Mouse (Mus musculus) kidney, embryonic 14.5 days (tissue): ENCODE results near the gene Pck2. TPM values are rescaled to one million over a fixed set of nuclear protein-coding genes. Genes with fewer than 3 reads are reported as not detected.

ENCODE experiments used
- ATAC-seq: fragments of 200-750 bp; cut with Nextera tagmentation; 2 replicates; pipeline ENCODE4 v1.8.0; 2017; ENCODE audit warnings: moderate number of reproducible peaks, mild to moderate bottlenecking, moderate TSS enrichment, moderate library complexity; ENCODE audit not compliant: low FRiP score, low TSS enrichment
- H3K27ac ChIP-seq: fragments of 300-500 bp; sonication (generic); 2 replicates; pipeline ENCODE4 v1.5.1; 2014; ENCODE audit warnings: low read depth, mild to moderate bottlenecking, low read length, moderate library complexity, mixed read lengths
- H3K27me3 ChIP-seq: fragments of 300-500 bp; sonication (generic); 2 replicates; pipeline ENCODE4 v1.6.1; 2014; ENCODE audit warnings: mild to moderate bottlenecking, low read length; ENCODE audit not compliant: control insufficient read depth, insufficient read depth
- H3K36me3 ChIP-seq: fragments of 300-500 bp; sonication (generic); 2 replicates; pipeline ENCODE4 v1.6.1; 2014; ENCODE audit warnings: low read length, mixed read lengths; ENCODE audit not compliant: control insufficient read depth, insufficient read depth
- H3K4me1 ChIP-seq: fragments of 300-500 bp; sonication (generic); 2 replicates; pipeline ENCODE4 v1.6.1; 2014; ENCODE audit warnings: low read length, mixed read lengths; ENCODE audit not compliant: control insufficient read depth, insufficient read depth
- H3K4me2 ChIP-seq: fragments of 300-500 bp; sonication (generic); replicated peaks from 2 replicates; pipeline ENCODE4 v1.6.1; 2014; ENCODE audit warnings: low read depth, mild to moderate bottlenecking, low read length
- H3K4me3 ChIP-seq: fragments of 300-500 bp; sonication (generic); 2 replicates; pipeline ENCODE4 v1.5.1; 2014; ENCODE audit warnings: mild to moderate bottlenecking, low read length
- H3K9ac ChIP-seq: fragments of 300-500 bp; sonication (generic); 2 replicates; pipeline ENCODE4 v1.6.1; 2014; ENCODE audit warnings: low read depth, mild to moderate bottlenecking, low read length, moderate library complexity
- H3K9me3 ChIP-seq: fragments of 300-500 bp; sonication (generic); 2 replicates; pipeline ENCODE4 v1.6.1; 2016; ENCODE audit warnings: low read length; ENCODE audit not compliant: control insufficient read depth
- WGBS: fragments of 180-500 bp; shearing (Covaris S2); extraction: QIAGEN DNeasy Blood & Tissue Kit; methylation state at CpG from one replicate; pipeline ENCODE4 v1.1.7; 2014; 5-methylcytosine and 5-hydroxymethylcytosine counted together
- polyA plus RNA-seq: library from polyadenylated mRNA; unstranded; fragments of >200 nt; fragmentation: Nextera tagmentation; extraction: Ambion mirVana; gene quantifications from 2 replicates; pipeline ENCODE4 v1.2.1, GENCODE M21; 2014

The Pck2 gene
- 25.0 and 37.1 TPM in 2 replicates for polyA plus RNA-seq

- ATAC-seq = peak; percentile 96
- no peaks in the 10 kb centered on the region for H3K9me3 ChIP-seq
- H3K27ac ChIP-seq = peak within 1 kb of the TSS; percentile 86
- peak within 1 kb of the TSS; percentile 70 for H3K9ac ChIP-seq
- peak within 1 kb of the TSS; percentile 67 for H3K4me2 ChIP-seq
- H3K27me3 ChIP-seq = no peaks in the 10 kb centered on the region
- H3K36me3 ChIP-seq = peaks cover 27% of the 10 kb centered on the region
- under 1% methylated on average over 32 of the region's 32 CpGs for WGBS
- H3K4me3 ChIP-seq = peak within 1 kb of the TSS; percentile 68
- peaks cover 11% of the 10 kb centered on the region for H3K4me1 ChIP-seq
These were observed at the start of gene Pck2 for GRCm38 (mm10) chr14:55540067-55540786. Pck2 (plus strand) TSS chr14:55540266.

- no peaks in the 10 kb centered on the region for H3K9me3 ChIP-seq
- peak within 1 kb of the TSS; percentile 69; the same call in 1 of the 2 replicates for H3K27ac ChIP-seq
- H3K4me2 ChIP-seq = peak within 1 kb of the TSS; percentile 98
These were observed 49.5 kb upstream of the Pck2 start, which contains the start of gene Carmil3 for GRCm38 (mm10) chr14:55490361-55491201. Carmil3 (plus strand) TSS chr14:55490651.

GRCm38 (mm10) chr14:55491291-55491833 lies 48.7 kb upstream of the Pck2 start:
- Histone ChIP-seq H3K27me3 (no peaks in the 10 kb centered on the region), H3K4me1 (no peaks in the 10 kb centered on the region), H3K4me3 (peak overlapping the region; percentile 59), H3K9ac (peak overlapping the region; percentile 67), H3K36me3 (peaks cover 6% of the 10 kb centered on the region), H3K27ac (peak overlapping the region; percentile 69; the same call in 1 of the 2 replicates), H3K4me2 (peak overlapping the region; percentile 98), H3K9me3 (no peaks in the 10 kb centered on the region)
- ATAC-seq = peak; percentile 82
- WGBS = under 1% methylated on average over 30 of the region's 30 CpGs

More at GRCm38 (mm10) chr14:55490361-55491201, 49.5 kb upstream of the Pck2 start, which contains the start of gene Carmil3:
- under 1% methylated on average over 54 of the region's 68 CpGs for WGBS
- peak within 1 kb of the TSS; percentile 67 for H3K9ac ChIP-seq
- no peaks in the 10 kb centered on the region for H3K4me1 ChIP-seq
- peak within 1 kb of the TSS; percentile 59 for H3K4me3 ChIP-seq
- peak; percentile 83 for ATAC-seq
- peaks cover 12% of the 10 kb centered on the region for H3K36me3 ChIP-seq
- no peaks in the 10 kb centered on the region for H3K27me3 ChIP-seq

GRCm38 (mm10) chr14:55492103-55492502 lies 48.0 kb upstream of the Pck2 start:
- no peaks in the 10 kb centered on the region for H3K4me1 ChIP-seq
- H3K36me3 ChIP-seq = peaks cover 6% of the 10 kb centered on the region
- no peak overlapping the region for H3K4me3 ChIP-seq
- 36% methylated on average over 3 of the region's 3 CpGs for WGBS
- ATAC-seq = no peak
- no peaks in the 10 kb centered on the region for H3K9me3 ChIP-seq
- no peak overlapping the region for H3K4me2 ChIP-seq
- H3K27ac ChIP-seq = no peak overlapping the region
- no peak overlapping the region for H3K9ac ChIP-seq
- no peaks in the 10 kb centered on the region for H3K27me3 ChIP-seq

- H3K4me2 ChIP-seq = no peak overlapping the region
- no peak overlapping the region for H3K9ac ChIP-seq
- WGBS = 77% methylated on average over 19 of the region's 20 CpGs
- H3K4me3 ChIP-seq = no peak overlapping the region
- no peaks in the 10 kb centered on the region for H3K36me3 ChIP-seq
- H3K4me1 ChIP-seq = 0 out of 2 replicates have a peak, but pooled peaks cover 3% of the 10 kb centered on the region
- no peak for ATAC-seq
- no peak overlapping the region for H3K27ac ChIP-seq
- H3K9me3 ChIP-seq = no peaks in the 10 kb centered on the region
- no peaks in the 10 kb centered on the region for H3K27me3 ChIP-seq
These were observed 44.4 kb upstream of the Pck2 start for GRCm38 (mm10) chr14:55495509-55496240.

GRCm38 (mm10) chr14:55496761-55497448 lies 43.2 kb upstream of the Pck2 start:
- Histone ChIP-seq H3K9me3 (no peaks in the 10 kb centered on the region), H3K4me3 (no peak overlapping the region), H3K27ac (no peak overlapping the region), H3K27me3 (no peaks in the 10 kb centered on the region), H3K9ac (no peak overlapping the region), H3K36me3 (no peaks in the 10 kb centered on the region), H3K4me2 (no peak overlapping the region), H3K4me1 (0 out of 2 replicates have a peak, but pooled peaks cover 3% of the 10 kb centered on the region)
- ATAC-seq = peak; percentile 21
- 79% methylated on average over 16 of the region's 16 CpGs for WGBS

- H3K9me3 ChIP-seq = no peaks in the 10 kb centered on the region
- 0 out of 2 replicates have a peak, but pooled peaks cover 3% of the 10 kb centered on the region for H3K4me1 ChIP-seq
- peak; percentile 66 for ATAC-seq
- H3K27ac ChIP-seq = no peak overlapping the region
- WGBS = 9% methylated on average over 6 of the region's 6 CpGs
- no peak overlapping the region for H3K4me2 ChIP-seq
- peak overlapping the region; percentile 28; the same call in 1 of the 2 replicates for H3K9ac ChIP-seq
- H3K27me3 ChIP-seq = no peaks in the 10 kb centered on the region
- no peaks in the 10 kb centered on the region for H3K36me3 ChIP-seq
- no peak overlapping the region for H3K4me3 ChIP-seq
These were observed 42.6 kb upstream of the Pck2 start for GRCm38 (mm10) chr14:55497449-55497821.

GRCm38 (mm10) chr14:55505612-55506011 lies 34.5 kb upstream of the Pck2 start:
- Histone ChIP-seq H3K27ac (no peak overlapping the region), H3K4me2 (no peak overlapping the region), H3K27me3 (no peaks in the 10 kb centered on the region; the same call in 1 of the 2 replicates), H3K9ac (no peak overlapping the region), H3K4me3 (no peak overlapping the region), H3K4me1 (0 out of 2 replicates have a peak, but pooled peaks cover 3% of the 10 kb centered on the region), H3K9me3 (no peaks in the 10 kb centered on the region), H3K36me3 (no peaks in the 10 kb centered on the region)
- ATAC-seq = no peak
- 75% methylated on average over 9 of the region's 9 CpGs for WGBS
